Mouse (Mus musculus) c-Kit-positive CD71-positive TER-119-positive erythroid progenitor cells, embryonic 14.5 days (primary cell): ENCODE measurements at regions not wholly inside any gene's neighbourhood (a gene's known extent, or its start where the extent isn't known, plus 50 kb on each side); places are given as distances from the start of the nearest gene placed in this dataset.

Experiments
- DNase-seq: peaks from one replicate; pipeline ENCODE4 v3.0.0-alpha.2; 2013; ENCODE audit warnings: low spot score

GRCm38 (mm10) chr14:48330965-48331622 lies 114.8 kb upstream of the Tmem260 start:
- no peak for DNase-seq

GRCm38 (mm10) chr14:48331623-48332000 lies 114.3 kb upstream of the Tmem260 start:
- DNase-seq = no peak

GRCm38 (mm10) chr14:48332193-48332592 lies 113.7 kb upstream of the Tmem260 start:
- DNase-seq = no peak

- no peak for DNase-seq
Observed at GRCm38 (mm10) chr14:48332660-48333059, 113.3 kb upstream of the Tmem260 start.

- no peak for DNase-seq
Observed at GRCm38 (mm10) chr14:48334106-48334809, 111.7 kb upstream of the Tmem260 start.

GRCm38 (mm10) chr14:48339434-48339833 lies 106.5 kb upstream of the Tmem260 start:
- no peak for DNase-seq

- no peak for DNase-seq
Observed at GRCm38 (mm10) chr14:48342944-48343343, 103.0 kb upstream of the Tmem260 start.

- no peak for DNase-seq
Observed at GRCm38 (mm10) chr14:48345956-48346355, 100.0 kb upstream of the Tmem260 start.

GRCm38 (mm10) chr14:48349392-48350044 lies 96.4 kb upstream of the Tmem260 start:
- no peak for DNase-seq

GRCm38 (mm10) chr14:48351652-48352051 lies 94.3 kb upstream of the Tmem260 start:
- no peak for DNase-seq

GRCm38 (mm10) chr14:48352825-48353224 lies 93.1 kb upstream of the Tmem260 start:
- no peak for DNase-seq

GRCm38 (mm10) chr14:48354176-48354575 lies 91.7 kb upstream of the Tmem260 start:
- DNase-seq = no peak

- DNase-seq = no peak
Observed at GRCm38 (mm10) chr14:48357441-48357840, 88.5 kb upstream of the Tmem260 start.

GRCm38 (mm10) chr14:48358487-48359159 lies 87.3 kb upstream of the Tmem260 start:
- DNase-seq = no peak

GRCm38 (mm10) chr14:48361820-48362219 lies 84.1 kb upstream of the Tmem260 start:
- DNase-seq = no peak

- peak; percentile 26 for DNase-seq
Observed at GRCm38 (mm10) chr14:48367006-48367405, 78.9 kb upstream of the Tmem260 start.

- peak; percentile 48 for DNase-seq
Observed at GRCm38 (mm10) chr14:48370322-48370721, 75.6 kb upstream of the Tmem260 start.

- DNase-seq = no peak
Observed at GRCm38 (mm10) chr14:48371766-48372165, 74.2 kb upstream of the Tmem260 start.

GRCm38 (mm10) chr14:48376112-48376511 lies 69.8 kb upstream of the Tmem260 start:
- DNase-seq = no peak
